Mouse (Mus musculus) heart, postnatal 0 days (tissue): ENCODE results near the gene Gm28374. TPM values are rescaled to one million over a fixed set of nuclear protein-coding genes. Genes with fewer than 3 reads are reported as not detected.

ENCODE experiments used
- ATAC-seq: fragments of 200-750 bp; cut with Nextera tagmentation; 2 replicates; pipeline ENCODE4 v1.8.0; 2017; ENCODE audit warnings: low read depth, moderate number of reproducible peaks, moderate library complexity; ENCODE audit not compliant: insufficient read depth
- DNase-seq: peaks from one replicate; pipeline ENCODE4 v3.0.0-alpha.2; 2016; ENCODE audit warnings: low spot score
- H3K27ac ChIP-seq: fragments of 300-500 bp; sonication (generic); 2 replicates; pipeline ENCODE4 v1.5.1; 2014; ENCODE audit warnings: low read depth, mild to moderate bottlenecking
- H3K27me3 ChIP-seq: fragments of 300-500 bp; sonication (generic); 2 replicates; pipeline ENCODE4 v1.6.1; 2014; ENCODE audit warnings: low read length, mixed read lengths; ENCODE audit not compliant: control insufficient read depth, insufficient read depth
- H3K36me3 ChIP-seq: fragments of 300-500 bp; sonication (generic); replicated peaks from 2 replicates; pipeline ENCODE4 v1.6.1; 2014; ENCODE audit warnings: low read length, mixed read lengths; ENCODE audit not compliant: control insufficient read depth, insufficient read depth
- H3K4me1 ChIP-seq: fragments of 300-500 bp; sonication (generic); 2 replicates; pipeline ENCODE4 v1.6.1; 2014; ENCODE audit warnings: antibody characterized with exemption; ENCODE audit not compliant: control insufficient read depth, insufficient read depth
- H3K4me2 ChIP-seq: fragments of 300-500 bp; sonication (generic); 2 replicates; pipeline ENCODE4 v1.6.1; 2014; ENCODE audit warnings: low read depth, mild to moderate bottlenecking, low read length, moderate library complexity
- H3K4me3 ChIP-seq: fragments of 300-500 bp; sonication (generic); 2 replicates; pipeline ENCODE4 v1.5.1; 2014; ENCODE audit warnings: low read depth, low read length
- H3K9ac ChIP-seq: fragments of 300-500 bp; sonication (generic); replicated peaks from 2 replicates; pipeline ENCODE4 v1.6.1; 2014; ENCODE audit warnings: low read depth, low read length, mixed read lengths
- H3K9me3 ChIP-seq: fragments of 300-500 bp; sonication (generic); replicated peaks from 2 replicates; pipeline ENCODE4 v1.6.1; 2016; ENCODE audit warnings: low read length; ENCODE audit not compliant: control insufficient read depth
- CTCF ChIP-seq: IDR thresholded peaks from 2 replicates; pipeline ENCODE4 v1.5.1; 2016; ENCODE audit warnings: antibody characterized with exemption, control low read depth, low read depth
- EP300 ChIP-seq: IDR thresholded peaks from 2 replicates; pipeline ENCODE4 v1.6.1; 2016; ENCODE audit warnings: antibody characterized with exemption, low read depth
- WGBS: fragments of 180-500 bp; shearing (Covaris S2); extraction: QIAGEN DNeasy Blood & Tissue Kit; methylation state at CpG from one replicate; pipeline ENCODE4 v1.1.7; 2014; 5-methylcytosine and 5-hydroxymethylcytosine counted together
- polyA plus RNA-seq: library from polyadenylated mRNA; unstranded; fragments of >200 nt; fragmentation: Nextera tagmentation; extraction: Ambion mirVana; gene quantifications from 2 replicates; pipeline ENCODE4 v1.2.1, GENCODE M21; 2015
- total RNA-seq: library from RNA; depleted of rRNA; stranded (reverse); fragments of >200 nt; gene quantifications from 2 replicates; pipeline ENCODE4 v1.2.3, GENCODE M21; 2014; ENCODE audit warnings: low replicate concordance

Gm28374 gene
- total and polyA plus RNA-seq, 2 experiments from 2014 or later: 0.72 TPM; not detected in 1

GRCm38 (mm10) chr19:6117346-6117985, 35.4 kb upstream of the Gm28374 start:
- no peaks in the 10 kb centered on the region for H3K27me3 ChIP-seq
- H3K4me2 ChIP-seq: peak overlapping the region; percentile 98
- H3K9ac ChIP-seq: peak overlapping the region; percentile 79
- TF ChIP-seq CTCF (no peak), EP300 (no peak)
- peaks cover 11% of the 10 kb centered on the region for H3K4me1 ChIP-seq
- DNase-seq (no peak), ATAC-seq (peak; percentile 2; the same call in 1 of the 2 replicates)
- no peaks in the 10 kb centered on the region for H3K9me3 ChIP-seq
- H3K4me3 ChIP-seq: peak overlapping the region; percentile 64
- peaks cover 28% of the 10 kb centered on the region for H3K36me3 ChIP-seq
- peak overlapping the region; percentile 92 for H3K27ac ChIP-seq
- 4% methylated on average over 31 of the region's 32 CpGs for whole genome bisulfite sequencing

- Histone ChIP-seq H3K36me3 (peaks cover 28% of the 10 kb centered on the region), H3K4me1 (peaks cover 11% of the 10 kb centered on the region), H3K9me3 (no peaks in the 10 kb centered on the region), H3K27ac (0 out of 2 replicates have a peak overlapping the region, but pooled peaks have one; percentile 5), H3K4me2 (peak overlapping the region; percentile 98), H3K9ac (0 out of 2 replicates have a peak overlapping the region, but pooled peaks have one; percentile 21), H3K4me3 (no peak overlapping the region), H3K27me3 (no peaks in the 10 kb centered on the region)
- 77% methylated on average over 15 of the region's 15 CpGs for WGBS
- ATAC-seq: no peak
- DNase-seq: no peak
- TF ChIP-seq EP300 (no peak), CTCF (no peak)
Measured at GRCm38 (mm10) chr19:6116113-6116850, 34.2 kb upstream of the Gm28374 start.

- H3K4me2 ChIP-seq: no peak overlapping the region
- 50% methylated on average over 6 of the region's 6 CpGs for WGBS
Measured at GRCm38 (mm10) chr19:6113116-6113515, 31.1 kb upstream of the Gm28374 start.

GRCm38 (mm10) chr19:6105586-6105985, 23.5 kb upstream of the Gm28374 start, which contains the start of gene Naaladl1:
Gene Naaladl1 (plus strand): TSS chr19:6105782.
- WGBS: 84% methylated on average over 7 of the region's 7 CpGs
- Histone ChIP-seq H3K36me3 (no peaks in the 10 kb centered on the region), H3K4me1 (no peaks in the 10 kb centered on the region), H3K27me3 (no peaks in the 10 kb centered on the region), H3K27ac (no peak within 1 kb of the TSS), H3K4me3 (no peak within 1 kb of the TSS), H3K9me3 (no peaks in the 10 kb centered on the region), H3K4me2 (no peak within 1 kb of the TSS), H3K9ac (no peak within 1 kb of the TSS)
- TF ChIP-seq EP300 (no peak), CTCF (no peak)
- ATAC-seq (no peak), DNase-seq (no peak)

More at GRCm38 (mm10) chr19:6113116-6113515, 31.1 kb upstream of the Gm28374 start:
- Histone ChIP-seq H3K27ac (no peak overlapping the region), H3K9me3 (no peaks in the 10 kb centered on the region), H3K36me3 (peaks cover 23% of the 10 kb centered on the region), H3K4me3 (no peak overlapping the region), H3K9ac (no peak overlapping the region), H3K27me3 (no peaks in the 10 kb centered on the region), H3K4me1 (peaks cover 11% of the 10 kb centered on the region)
- ATAC-seq: no peak
- DNase-seq: no peak
- TF ChIP-seq EP300: no peak
- no peak for TF ChIP-seq CTCF

- Histone ChIP-seq H3K9ac (no peak overlapping the region), H3K4me1 (no peaks in the 10 kb centered on the region), H3K36me3 (no peaks in the 10 kb centered on the region), H3K4me3 (no peak overlapping the region), H3K4me2 (no peak overlapping the region), H3K27ac (no peak overlapping the region), H3K9me3 (no peaks in the 10 kb centered on the region), H3K27me3 (no peaks in the 10 kb centered on the region)
- 59% methylated on average over 4 of the region's 4 CpGs for WGBS
- no peak for TF ChIP-seq EP300
- no peak for TF ChIP-seq CTCF
- DNase-seq (no peak), ATAC-seq (no peak)
Measured at GRCm38 (mm10) chr19:6104476-6104875, 22.4 kb upstream of the Gm28374 start.
